Mouse (Mus musculus): Measurements from ENCODE around the gene Gm17654.
"Not testable (repeated sequence)": the region's sequence is repeated elsewhere in the genome, so short reads cannot be mapped to it uniquely, and the experiment has no call there.

Gene Gm17654

DNA sequence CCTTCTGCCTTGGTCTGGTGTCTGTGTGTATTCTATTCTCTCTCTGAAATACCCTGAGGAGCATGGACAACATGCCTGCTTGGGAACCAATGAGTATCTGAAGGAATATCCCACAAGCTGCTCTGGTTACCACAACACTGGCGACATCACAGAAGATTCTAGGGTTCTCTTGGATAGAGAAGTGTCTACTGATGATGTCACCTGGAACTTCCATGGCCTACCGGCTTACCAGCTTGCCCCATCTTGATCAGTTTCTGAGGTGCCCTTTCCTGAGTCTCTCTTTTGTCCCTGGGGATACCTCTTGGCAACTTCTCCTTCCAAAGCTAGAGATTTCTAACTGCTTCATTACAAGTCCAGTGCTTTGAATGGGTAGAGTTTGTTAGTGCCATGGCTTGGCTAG lies at the start of gene Gm17654:
TSS of gene Gm17654 (minus strand) at position 101 of the 400 bp plus-strand sequence.
- not testable (repeated sequence) for DNase-seq (ENCODE audit: extremely low read depth, low read depth)

DNA sequence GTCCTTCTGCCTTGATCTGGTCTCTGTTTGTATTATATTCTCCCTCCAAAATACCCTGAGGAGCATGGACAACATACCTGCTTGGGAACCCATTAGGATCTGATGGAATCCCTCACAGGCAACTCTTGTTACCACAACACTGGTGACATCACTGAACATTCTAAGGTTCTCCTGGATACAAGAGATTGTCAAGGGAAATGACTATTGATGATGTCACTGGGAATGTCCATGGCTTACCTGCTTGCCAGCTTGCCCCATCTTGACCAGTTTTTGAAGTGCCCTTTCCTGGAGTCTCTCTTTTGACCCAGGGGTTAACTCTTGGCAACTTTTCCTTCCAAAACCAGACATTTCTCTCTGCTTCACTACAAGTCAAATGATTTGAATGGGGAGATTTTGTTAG lies 29.0 kb upstream of the Gm17654 start, which contains the start of gene Gm10375:
TSS of gene Gm10375 (minus strand) at position 101 of the 400 bp plus-strand sequence.
- DNase-seq (ENCODE audit: extremely low read depth, low read depth), result not testable (repeated sequence)

DNA sequence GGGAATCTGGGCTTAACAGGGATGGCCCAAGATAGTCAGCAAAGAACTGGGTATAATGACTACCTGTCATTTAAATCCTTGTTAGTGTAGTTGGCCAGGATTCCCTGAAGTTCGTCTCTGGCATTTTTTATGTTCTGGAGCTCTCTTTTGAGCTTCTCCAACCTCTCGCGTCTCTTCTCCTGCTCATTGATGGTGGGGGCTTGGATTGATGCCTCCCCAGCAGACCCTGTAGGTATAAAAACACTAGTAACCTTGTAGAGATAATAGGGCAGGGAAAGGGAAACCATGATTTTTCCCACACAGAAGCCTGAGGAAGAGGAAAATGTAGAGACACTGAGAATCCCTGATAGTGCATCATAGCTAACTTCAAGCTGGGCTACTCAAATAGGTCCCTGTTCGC lies 977 bp downstream of the Gm17654 start:
- not testable (repeated sequence) for DNase-seq (ENCODE audit: extremely low read depth, low read depth)

DNA sequence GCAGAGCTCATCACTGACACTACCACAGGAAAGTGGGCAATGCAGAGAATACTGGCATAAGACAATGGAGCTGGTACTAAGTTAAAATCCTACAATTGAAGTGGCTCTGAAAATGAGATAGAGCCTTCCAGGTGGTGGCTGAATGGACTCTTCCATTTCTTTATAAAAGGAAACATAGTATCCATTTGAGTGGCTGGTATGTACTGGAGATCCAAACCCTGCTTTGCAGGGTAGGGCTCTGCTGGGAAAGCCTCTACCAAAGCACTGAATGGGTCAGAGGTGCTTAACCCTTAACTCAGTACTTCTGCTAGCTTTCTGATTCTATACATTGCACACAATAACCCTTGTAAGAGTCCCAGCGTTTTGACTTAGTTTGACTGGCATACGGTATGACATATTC lies 26.7 kb downstream of the Gm17654 start:
- DNase-seq (ENCODE audit: extremely low read depth, low read depth), result not testable (repeated sequence)

- DNase-seq (ENCODE audit: extremely low read depth, low read depth), result not testable (repeated sequence)
These were observed 32.7 kb downstream of the Gm17654 start for GRCm38 (mm10) chr14:43546281-43546680.

GRCm38 (mm10) chr14:43543276-43543675 lies 35.7 kb downstream of the Gm17654 start, which contains the start of gene Gm5799:
Gene Gm5799, plus strand, starts transcription at chr14:43543576.
- not testable (repeated sequence) for DNase-seq (ENCODE audit: extremely low read depth, low read depth)

- not testable (repeated sequence) for DNase-seq (ENCODE audit: extremely low read depth, low read depth)
These were observed 40.8 kb downstream of the Gm17654 start for GRCm38 (mm10) chr14:43538144-43538543.

DNA sequence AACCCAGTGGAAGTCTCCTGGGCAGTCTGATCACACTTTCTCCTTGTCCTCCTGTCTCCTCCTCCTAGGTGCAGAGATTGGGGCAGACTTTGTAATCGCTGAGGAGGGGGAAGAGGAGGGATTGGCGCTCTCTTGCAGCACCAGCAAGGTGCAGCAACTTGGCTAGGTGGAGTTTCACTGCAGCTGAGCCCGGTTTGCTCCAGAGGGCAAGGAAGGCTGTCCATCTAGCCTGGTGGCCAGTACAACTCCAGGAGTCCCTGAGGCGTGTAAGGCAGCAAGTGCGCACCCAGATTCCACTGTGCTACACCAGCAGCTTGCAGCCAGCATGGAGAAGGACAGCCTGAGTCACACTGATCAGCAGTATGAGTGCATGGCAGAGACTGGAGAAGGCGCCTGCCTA lies 46.6 kb downstream of the Gm17654 start:
- not testable (repeated sequence) for DNase-seq (ENCODE audit: extremely low read depth, low read depth)

GRCm38 (mm10) chr14:43532011-43532383 lies 46.9 kb downstream of the Gm17654 start:
- not testable (repeated sequence) for DNase-seq (ENCODE audit: extremely low read depth, low read depth)

DNA sequence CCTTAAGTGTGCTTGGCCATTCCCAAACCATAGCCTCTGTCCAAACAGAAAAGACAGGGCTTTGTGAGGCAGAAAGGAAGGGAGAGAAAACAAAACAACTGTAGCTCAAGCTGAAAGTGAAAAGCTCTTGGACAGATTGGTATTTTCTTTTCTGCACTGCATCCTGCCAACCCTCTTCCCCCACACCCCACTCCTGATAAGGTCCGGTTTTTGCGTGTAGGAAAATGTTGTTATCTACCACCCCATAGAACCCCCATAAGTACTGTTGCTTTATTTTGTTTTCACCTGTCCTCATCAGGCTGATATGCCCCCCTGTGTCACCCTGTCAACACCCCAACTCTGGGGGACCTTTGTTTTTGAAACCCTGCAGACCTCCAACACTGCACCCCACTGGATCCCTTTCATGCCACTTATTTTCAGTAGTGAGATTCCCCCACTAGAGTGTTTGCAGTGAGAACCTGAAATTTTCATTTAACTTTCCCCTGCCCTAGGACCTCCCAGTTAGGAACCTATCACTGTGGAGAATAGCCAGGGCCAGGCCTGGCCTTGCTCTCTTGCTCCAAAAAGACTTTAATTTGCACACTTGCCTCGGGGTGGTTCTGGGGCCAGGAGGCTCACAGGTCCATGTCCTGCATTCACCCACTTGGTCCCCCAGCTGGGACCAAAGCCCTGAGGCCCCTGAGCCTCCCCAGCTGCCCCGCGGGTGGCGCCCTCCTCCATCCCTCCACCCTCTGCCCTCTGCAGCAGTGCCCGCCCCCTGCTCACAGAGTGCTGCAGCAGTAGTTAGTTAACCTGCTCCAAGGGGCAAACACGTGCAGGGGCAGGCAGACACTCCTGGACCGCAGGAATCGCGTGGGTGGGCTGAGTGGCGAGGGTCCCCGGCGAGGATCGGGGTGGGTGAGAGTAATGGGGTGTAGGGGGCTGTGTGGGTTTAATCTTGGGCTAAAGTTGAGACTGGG lies 47.6 kb downstream of the Gm17654 start:
- not testable (repeated sequence) for DNase-seq (ENCODE audit: extremely low read depth, low read depth)

Measured in MEL-GATA-1-ER (cell line).